Mouse (Mus musculus) retina, embryonic 14.5 days (tissue): ENCODE data around the gene Trim24.

Experiments used
- DNase-seq: peaks from one replicate; pipeline ENCODE4 v3.0.0-alpha.2; 2015; ENCODE audit warnings: low spot score

Gene Trim24

GRCm38 (mm10) chr6:37863961-37864730 lies 6.5 kb upstream of the Trim24 start:
- no peak for DNase-seq

- DNase-seq: peak; percentile 72
Observed at GRCm38 (mm10) chr6:37871137-37871851, 683 bp downstream of the Trim24 start.

GRCm38 (mm10) chr6:37872861-37873260 lies 2.2 kb downstream of the Trim24 start:
- peak; percentile 48 for DNase-seq

- DNase-seq: no peak
Observed at GRCm38 (mm10) chr6:37873731-37874130, 3.1 kb downstream of the Trim24 start.

GRCm38 (mm10) chr6:37878206-37878605 lies 7.6 kb downstream of the Trim24 start:
- DNase-seq: no peak

- DNase-seq: no peak
Observed at GRCm38 (mm10) chr6:37880586-37880985, 10.0 kb downstream of the Trim24 start.

- DNase-seq: no peak
Observed at GRCm38 (mm10) chr6:37893586-37893985, 23.0 kb downstream of the Trim24 start.

GRCm38 (mm10) chr6:37895646-37896435 lies 25.2 kb downstream of the Trim24 start:
- no peak for DNase-seq

- no peak for DNase-seq
Observed at GRCm38 (mm10) chr6:37900221-37900620, 29.6 kb downstream of the Trim24 start.

- no peak for DNase-seq
Observed at GRCm38 (mm10) chr6:37901791-37902190, 31.2 kb downstream of the Trim24 start.

- no peak for DNase-seq
Observed at GRCm38 (mm10) chr6:37903810-37904209, 33.2 kb downstream of the Trim24 start.

- DNase-seq: no peak
Observed at GRCm38 (mm10) chr6:37913525-37913924, 42.9 kb downstream of the Trim24 start.

GRCm38 (mm10) chr6:37925104-37925503 lies 54.5 kb downstream of the Trim24 start:
- no peak for DNase-seq

GRCm38 (mm10) chr6:37926751-37927150 lies 56.1 kb downstream of the Trim24 start:
- no peak for DNase-seq

GRCm38 (mm10) chr6:37936498-37936897 lies 65.9 kb downstream of the Trim24 start:
- DNase-seq: no peak

- no peak for DNase-seq
Observed at GRCm38 (mm10) chr6:37951306-37951705, 80.7 kb downstream of the Trim24 start.

GRCm38 (mm10) chr6:37967386-37967785 lies 96.8 kb downstream of the Trim24 start:
- no peak for DNase-seq

- peak; percentile 78 for DNase-seq
Observed at GRCm38 (mm10) chr6:38007459-38007858, 136.8 kb downstream of the Trim24 start.

GRCm38 (mm10) chr6:38012829-38013228 lies 142.2 kb downstream of the Trim24 start:
- DNase-seq: no peak
